Mouse (Mus musculus) hindlimb bud, embryonic 11.5 days (tissue): ENCODE measurements around the gene Ube4b.
"Not testable (repeated sequence)": the region's sequence is repeated elsewhere in the genome, so short reads cannot be mapped to it uniquely, and the experiment has no call there.

Experiments used
- DNase-seq: peaks from one replicate; pipeline ENCODE4 v3.0.0-alpha.2; 2012; ENCODE audit warnings: low read depth, low spot score; ENCODE audit errors: extremely low spot score

Gene Ube4b

GRCm38 (mm10) chr4:149440576-149440975 is 14.0 kb upstream of the Ube4b start:
- DNase-seq = no peak

- DNase-seq = not testable (repeated sequence)
Measured at GRCm38 (mm10) chr4:149431887-149432286, 5.3 kb upstream of the Ube4b start.

- no peak for DNase-seq
Measured at GRCm38 (mm10) chr4:149429592-149429991, 3.0 kb upstream of the Ube4b start.

GRCm38 (mm10) chr4:149425801-149426292 is 702 bp downstream of the Ube4b start:
- DNase-seq = no peak

- DNase-seq = no peak
Measured at GRCm38 (mm10) chr4:149424755-149425154, 1.8 kb downstream of the Ube4b start.

GRCm38 (mm10) chr4:149417854-149418365 is 8.6 kb downstream of the Ube4b start:
- no peak for DNase-seq

- DNase-seq = no peak
Measured at GRCm38 (mm10) chr4:149416986-149417385, 9.6 kb downstream of the Ube4b start.

- no peak for DNase-seq
Measured at GRCm38 (mm10) chr4:149416417-149416816, 10.1 kb downstream of the Ube4b start.

GRCm38 (mm10) chr4:149415651-149416169 is 10.8 kb downstream of the Ube4b start:
- DNase-seq = peak; percentile 56

GRCm38 (mm10) chr4:149414259-149414658 is 12.3 kb downstream of the Ube4b start:
- no peak for DNase-seq

GRCm38 (mm10) chr4:149409759-149410158 is 16.8 kb downstream of the Ube4b start:
- DNase-seq = no peak

- DNase-seq = no peak
Measured at GRCm38 (mm10) chr4:149408331-149408730, 18.2 kb downstream of the Ube4b start.

- DNase-seq = no peak
Measured at GRCm38 (mm10) chr4:149407461-149407860, 19.1 kb downstream of the Ube4b start.

- no peak for DNase-seq
Measured at GRCm38 (mm10) chr4:149405713-149406443, 20.7 kb downstream of the Ube4b start.

GRCm38 (mm10) chr4:149404640-149405465 is 21.7 kb downstream of the Ube4b start:
- no peak for DNase-seq

GRCm38 (mm10) chr4:149403037-149403436 is 23.5 kb downstream of the Ube4b start:
- no peak for DNase-seq

- no peak for DNase-seq
Measured at GRCm38 (mm10) chr4:149401591-149401982, 25.0 kb downstream of the Ube4b start.

- no peak for DNase-seq
Measured at GRCm38 (mm10) chr4:149400878-149401590, 25.5 kb downstream of the Ube4b start.

- no peak for DNase-seq
Measured at GRCm38 (mm10) chr4:149399331-149399910, 27.1 kb downstream of the Ube4b start.

GRCm38 (mm10) chr4:149398181-149398735 is 28.3 kb downstream of the Ube4b start:
- DNase-seq = no peak
